Mouse (Mus musculus) embryo, embryonic 10.5 days (tissue): Measurements from ENCODE around the gene Uhrf2.

ENCODE experiments used
- DNase-seq: peaks from one replicate; pipeline ENCODE4 v3.0.0-alpha.2; 2015; ENCODE audit warnings: low spot score

The Uhrf2 gene

GRCm38 (mm10) chr19:30124999-30125669 is 94.8 kb downstream of the Uhrf2 start:
- peak; percentile 12 for DNase-seq

- no peak for DNase-seq
Observed at GRCm38 (mm10) chr19:30125670-30126059, 95.4 kb downstream of the Uhrf2 start.

GRCm38 (mm10) chr19:30128177-30128576 is 97.9 kb downstream of the Uhrf2 start:
- DNase-seq: peak; percentile 59

- DNase-seq: no peak
Observed at GRCm38 (mm10) chr19:30136308-30136707, 106.0 kb downstream of the Uhrf2 start.
